Mouse (Mus musculus): ENCODE results near the gene Ehf. TPM values are rescaled to one million over a fixed set of nuclear protein-coding genes. Genes with fewer than 3 reads are reported as not detected.
A peak's percentile ranks its signal among the peaks of the same experiment; 100 is the strongest.

The Ehf gene
- polyA plus RNA-seq, 1 experiment from 2014 or later = 32.2 TPM

GRCm38 (mm10) chr2:103293214-103293613, 9.9 kb downstream of the Ehf start:
- no peaks in the 10 kb centered on the region for H3K9me3 ChIP-seq
- H3K36me3 ChIP-seq = no peaks in the 10 kb centered on the region
- whole genome bisulfite sequencing = 29% methylated on average over 3 of the region's 3 CpGs
- peaks cover 11% of the 10 kb centered on the region for H3K4me1 ChIP-seq
- H3K27ac ChIP-seq = peak overlapping the region; percentile 74
- no peak for ATAC-seq (ENCODE audit: insufficient read depth, low FRiP score, low read depth)
- H3K4me3 ChIP-seq (replicated peaks) = no peak overlapping the region
- no peaks in the 10 kb centered on the region for H3K27me3 ChIP-seq (replicated peaks)
- no peak overlapping the region for H3K4me2 ChIP-seq
- no peak overlapping the region for H3K9ac ChIP-seq

GRCm38 (mm10) chr2:103290705-103291269, 12.3 kb downstream of the Ehf start:
- 62% methylated on average over 2 of the region's 2 CpGs for WGBS

DNA sequence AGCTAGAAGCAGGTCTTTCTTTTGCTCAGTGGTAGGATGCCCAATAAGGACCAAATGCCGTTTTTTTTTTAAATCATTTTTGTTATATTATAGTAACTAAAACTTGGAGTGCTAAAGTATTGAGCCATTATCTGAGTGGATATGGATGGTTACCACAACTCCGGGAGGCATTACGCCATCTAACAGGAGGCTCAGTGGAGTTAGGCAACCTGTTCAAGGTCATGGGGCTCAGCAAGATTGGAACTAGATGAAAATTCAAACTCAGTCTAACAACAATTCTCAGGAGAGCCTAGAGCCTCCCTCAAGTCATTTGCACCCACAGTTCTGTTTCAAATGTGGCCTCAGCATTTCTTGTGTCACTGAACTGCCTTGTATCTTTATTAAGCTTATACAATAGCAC, 12.9 kb downstream of the Ehf start:
- no peak overlapping the region for H3K27ac ChIP-seq
- peaks cover 11% of the 10 kb centered on the region for H3K4me1 ChIP-seq
- H3K27me3 ChIP-seq (replicated peaks) = no peaks in the 10 kb centered on the region
- H3K9me3 ChIP-seq = no peaks in the 10 kb centered on the region
- no peak overlapping the region for H3K4me3 ChIP-seq (replicated peaks)
- 89% methylated on average over 3 of the region's 3 CpGs for WGBS
- H3K36me3 ChIP-seq = no peaks in the 10 kb centered on the region
- no peak for ATAC-seq (ENCODE audit: insufficient read depth, low FRiP score, low read depth)
- no peak overlapping the region for H3K4me2 ChIP-seq
- H3K9ac ChIP-seq = no peak overlapping the region

More at GRCm38 (mm10) chr2:103290705-103291269, 12.3 kb downstream of the Ehf start:
- H3K4me3 ChIP-seq (replicated peaks) = no peak overlapping the region
- H3K27me3 ChIP-seq (replicated peaks) = no peaks in the 10 kb centered on the region
- ATAC-seq (ENCODE audit: insufficient read depth, low FRiP score, low read depth) = no peak
- no peaks in the 10 kb centered on the region for H3K9me3 ChIP-seq
- H3K36me3 ChIP-seq = no peaks in the 10 kb centered on the region
- H3K9ac ChIP-seq = no peak overlapping the region
- no peak overlapping the region for H3K27ac ChIP-seq
- H3K4me1 ChIP-seq = peaks cover 11% of the 10 kb centered on the region
- H3K4me2 ChIP-seq = no peak overlapping the region

GRCm38 (mm10) chr2:103289407-103289950, 13.6 kb downstream of the Ehf start:
- no peaks in the 10 kb centered on the region for H3K9me3 ChIP-seq
- H3K4me3 ChIP-seq (replicated peaks) = no peak overlapping the region
- no peak overlapping the region; the same call in 1 of the 2 replicates for H3K27ac ChIP-seq
- no peaks in the 10 kb centered on the region for H3K27me3 ChIP-seq (replicated peaks)
- no peak overlapping the region for H3K4me2 ChIP-seq
- H3K9ac ChIP-seq = no peak overlapping the region
- H3K36me3 ChIP-seq = no peaks in the 10 kb centered on the region
- H3K4me1 ChIP-seq = peaks cover 10% of the 10 kb centered on the region
- 47% methylated on average over 7 of the region's 7 CpGs for WGBS
- 0 out of 2 replicates have a peak, but pooled peaks have one; percentile 28 for ATAC-seq (ENCODE audit: insufficient read depth, low FRiP score, low read depth)

- 80% methylated on average over 5 of the region's 5 CpGs for WGBS
- Histone ChIP-seq H3K9me3 (no peaks in the 10 kb centered on the region), H3K27me3 (replicated peaks) (no peaks in the 10 kb centered on the region), H3K4me2 (no peak overlapping the region), H3K9ac (no peak overlapping the region), H3K4me3 (replicated peaks) (no peak overlapping the region), H3K4me1 (peaks cover 7% of the 10 kb centered on the region), H3K36me3 (no peaks in the 10 kb centered on the region), H3K27ac (no peak overlapping the region)
- ATAC-seq (ENCODE audit: insufficient read depth, low FRiP score, low read depth) = no peak
Measured at GRCm38 (mm10) chr2:103287716-103288115, 15.4 kb downstream of the Ehf start.

GRCm38 (mm10) chr2:103285561-103285960, 17.5 kb downstream of the Ehf start:
- H3K36me3 ChIP-seq = no peaks in the 10 kb centered on the region
- WGBS = 28% methylated on average over 2 of the region's 2 CpGs
- peak; percentile 92 for ATAC-seq (ENCODE audit: insufficient read depth, low FRiP score, low read depth)
- H3K27me3 ChIP-seq (replicated peaks) = no peaks in the 10 kb centered on the region
- peaks cover 11% of the 10 kb centered on the region for H3K4me1 ChIP-seq
- no peaks in the 10 kb centered on the region for H3K9me3 ChIP-seq
- peak overlapping the region; percentile 76 for H3K27ac ChIP-seq
- H3K4me2 ChIP-seq = no peak overlapping the region
- no peak overlapping the region for H3K4me3 ChIP-seq (replicated peaks)
- H3K9ac ChIP-seq = no peak overlapping the region

DNA sequence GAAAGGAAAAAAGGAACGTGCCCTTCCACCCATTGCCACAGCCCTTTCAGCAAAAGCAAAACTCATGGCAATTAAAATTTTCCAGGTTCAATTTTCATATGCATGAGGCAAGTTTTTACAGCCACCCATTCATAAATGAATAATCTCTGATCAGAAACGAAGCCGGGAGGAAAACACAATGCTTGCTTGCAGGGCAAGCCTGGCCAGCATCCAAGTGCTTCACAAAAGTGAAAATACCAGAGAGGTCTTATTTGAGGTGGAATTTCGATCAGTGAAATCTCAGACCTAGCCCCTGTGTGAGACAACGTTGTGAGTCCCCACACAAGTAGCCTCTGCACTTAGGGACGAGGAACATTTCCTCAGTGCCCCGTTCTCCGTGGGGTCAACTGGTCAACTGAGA, 19.3 kb downstream of the Ehf start:
- Histone ChIP-seq H3K9ac (no peak overlapping the region), H3K27me3 (replicated peaks) (no peaks in the 10 kb centered on the region), H3K4me2 (no peak overlapping the region), H3K27ac (peak overlapping the region; percentile 41; the same call in 1 of the 2 replicates), H3K9me3 (no peaks in the 10 kb centered on the region), H3K4me3 (replicated peaks) (no peak overlapping the region), H3K36me3 (no peaks in the 10 kb centered on the region), H3K4me1 (0 out of 2 replicates have a peak, but pooled peaks cover 4% of the 10 kb centered on the region)
- no peak for ATAC-seq (ENCODE audit: insufficient read depth, low FRiP score, low read depth)
- WGBS = 52% methylated on average over 8 of the region's 8 CpGs

GRCm38 (mm10) chr2:103282184-103282750, 20.8 kb downstream of the Ehf start:
- no peak for ATAC-seq (ENCODE audit: insufficient read depth, low FRiP score, low read depth)
- Histone ChIP-seq H3K9me3 (no peaks in the 10 kb centered on the region), H3K4me3 (replicated peaks) (no peak overlapping the region), H3K27me3 (replicated peaks) (no peaks in the 10 kb centered on the region), H3K9ac (no peak overlapping the region), H3K27ac (no peak overlapping the region), H3K36me3 (no peaks in the 10 kb centered on the region), H3K4me1 (0 out of 2 replicates have a peak, but pooled peaks cover 4% of the 10 kb centered on the region), H3K4me2 (no peak overlapping the region)
- WGBS = 50% methylated on average over 8 of the region's 8 CpGs

DNA sequence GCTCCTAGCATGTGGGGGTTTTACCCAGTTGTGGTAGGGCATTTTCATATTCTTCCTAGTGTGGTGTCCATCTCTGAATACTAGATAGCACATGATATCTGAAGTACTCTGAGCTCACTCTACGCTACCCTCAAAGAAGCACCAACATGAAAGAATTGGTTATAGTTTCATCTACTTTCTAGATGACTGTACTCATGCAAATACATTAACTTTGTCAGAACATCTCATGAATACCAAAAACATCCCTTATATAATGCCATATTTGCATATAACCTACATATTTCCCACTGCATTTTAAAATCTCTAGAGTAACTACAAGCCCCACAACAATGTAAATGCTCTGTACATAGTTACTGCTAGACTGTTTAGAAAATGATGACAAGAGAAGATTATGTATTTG, 23.2 kb downstream of the Ehf start:
- no peak overlapping the region for H3K4me3 ChIP-seq (replicated peaks)
- no peak overlapping the region for H3K9ac ChIP-seq
- no peaks in the 10 kb centered on the region for H3K9me3 ChIP-seq
- no peak overlapping the region for H3K27ac ChIP-seq
- H3K27me3 ChIP-seq (replicated peaks) = no peaks in the 10 kb centered on the region
- H3K36me3 ChIP-seq = no peaks in the 10 kb centered on the region
- 0 out of 2 replicates have a peak, but pooled peaks cover 4% of the 10 kb centered on the region for H3K4me1 ChIP-seq
- no peak overlapping the region for H3K4me2 ChIP-seq
- 97% methylated on average over 1 of the region's 1 CpGs for WGBS
- no peak for ATAC-seq (ENCODE audit: insufficient read depth, low FRiP score, low read depth)

GRCm38 (mm10) chr2:103278476-103278875, 24.6 kb downstream of the Ehf start:
- no peaks in the 10 kb centered on the region for H3K36me3 ChIP-seq
- no peak for ATAC-seq (ENCODE audit: insufficient read depth, low FRiP score, low read depth)
- no peak overlapping the region for H3K27ac ChIP-seq
- no peak overlapping the region for H3K4me2 ChIP-seq
- H3K9me3 ChIP-seq = no peaks in the 10 kb centered on the region
- H3K4me3 ChIP-seq (replicated peaks) = no peak overlapping the region
- no peak overlapping the region for H3K9ac ChIP-seq
- WGBS = 53% methylated on average over 1 of the region's 1 CpGs
- H3K27me3 ChIP-seq (replicated peaks) = no peaks in the 10 kb centered on the region
- 0 out of 2 replicates have a peak, but pooled peaks cover 4% of the 10 kb centered on the region for H3K4me1 ChIP-seq

DNA sequence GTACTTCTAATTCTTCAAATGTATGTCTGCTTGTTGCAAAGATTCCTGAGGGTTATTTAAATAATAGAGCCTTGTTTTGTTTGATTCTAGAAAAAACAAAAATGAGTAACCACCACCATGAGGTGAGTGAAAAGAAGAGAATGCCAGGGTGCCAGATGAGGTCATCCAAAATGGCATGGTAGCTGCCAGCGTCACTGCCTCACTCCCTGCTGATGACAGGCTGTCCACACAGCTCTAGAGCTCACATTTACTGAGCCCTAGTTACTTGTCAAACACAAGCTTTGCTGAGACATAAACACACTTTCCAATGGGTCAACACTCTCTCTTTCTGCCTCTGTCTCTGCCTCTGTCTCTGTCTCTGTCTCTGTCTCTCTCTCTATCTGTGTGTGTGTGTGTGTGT, 25.3 kb downstream of the Ehf start:
- no peak overlapping the region for H3K9ac ChIP-seq
- H3K4me1 ChIP-seq = 0 out of 2 replicates have a peak, but pooled peaks cover 4% of the 10 kb centered on the region
- no peak overlapping the region for H3K27ac ChIP-seq
- no peak overlapping the region for H3K4me3 ChIP-seq (replicated peaks)
- no peaks in the 10 kb centered on the region for H3K36me3 ChIP-seq
- 51% methylated on average over 1 of the region's 1 CpGs for WGBS
- no peak for ATAC-seq (ENCODE audit: insufficient read depth, low FRiP score, low read depth)
- H3K27me3 ChIP-seq (replicated peaks) = no peaks in the 10 kb centered on the region
- H3K4me2 ChIP-seq = no peak overlapping the region
- no peaks in the 10 kb centered on the region for H3K9me3 ChIP-seq

DNA sequence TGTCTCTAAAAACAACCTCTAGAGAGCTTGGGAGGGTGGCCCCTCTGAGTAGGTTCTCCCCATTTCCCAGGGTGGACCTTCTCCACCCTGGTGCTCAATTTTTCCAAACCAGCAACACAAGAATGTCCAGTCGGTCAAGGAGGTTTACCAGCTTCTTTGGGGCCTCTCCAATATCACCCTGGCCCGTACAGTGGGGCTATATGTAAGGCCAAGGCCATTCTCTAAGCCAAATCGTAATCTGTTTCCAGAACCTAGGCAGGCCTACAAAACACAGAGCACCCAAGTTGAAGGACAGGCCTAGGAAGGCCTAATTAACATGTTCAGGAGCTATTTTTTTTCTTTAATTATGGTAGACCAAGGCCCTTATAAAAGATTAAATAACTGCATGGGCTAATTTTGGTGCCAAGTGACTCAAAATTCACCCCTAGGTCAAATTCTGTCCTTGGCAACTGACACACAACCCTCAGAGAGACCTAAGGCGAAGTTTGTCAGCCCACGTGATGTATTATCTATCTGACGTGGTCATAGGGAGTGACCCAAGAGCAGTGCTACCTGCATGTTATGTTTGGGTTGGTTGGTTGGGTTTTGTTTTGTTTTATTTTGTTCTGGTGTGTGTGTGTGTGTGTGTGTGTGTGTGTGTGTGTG, 27.6 kb downstream of the Ehf start:
- H3K4me3 ChIP-seq (replicated peaks) = no peak overlapping the region
- WGBS = 87% methylated on average over 6 of the region's 6 CpGs
- no peak overlapping the region for H3K9ac ChIP-seq
- H3K9me3 ChIP-seq = no peaks in the 10 kb centered on the region
- H3K4me2 ChIP-seq = no peak overlapping the region
- no peaks in the 10 kb centered on the region for H3K27me3 ChIP-seq (replicated peaks)
- no peaks in the 10 kb centered on the region for H3K4me1 ChIP-seq
- no peaks in the 10 kb centered on the region for H3K36me3 ChIP-seq
- no peak for ATAC-seq (ENCODE audit: insufficient read depth, low FRiP score, low read depth)
- H3K27ac ChIP-seq = no peak overlapping the region

All from stomach, embryonic 15.5 days (tissue).